17 mouse cellular contexts compared by ENCODE assay signal in the genomic region with DNA sequence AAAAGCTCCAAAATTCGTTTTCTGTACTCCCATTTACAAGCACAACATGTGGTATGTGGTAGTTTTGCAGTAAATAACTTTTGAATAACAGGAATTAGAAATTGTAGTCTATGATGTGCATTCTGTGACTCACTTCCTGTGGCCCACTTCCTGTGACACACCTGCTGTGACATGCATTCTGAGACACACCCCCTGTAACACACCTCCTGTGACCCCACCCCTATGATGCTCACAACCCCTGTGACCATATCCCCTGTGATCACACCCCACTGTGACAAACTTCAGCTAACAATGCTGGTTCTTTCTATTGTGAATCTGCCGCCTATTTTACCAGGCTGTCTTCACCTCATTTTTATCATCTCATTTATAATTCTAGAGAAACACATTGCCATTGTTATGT.
"Had no signal": no experiment of that assay in that cellular context is flagged by ENCODE, and none has a peak within 500 bp of the region (broad histone marks: within the 10 kb centered on the region; RNA-seq: fewer than 3 reads in every experiment).

No protein-coding gene starts in this region.

- H3K9me3 ChIP-seq: liver, embryonic 15.5 days; lung, embryonic 15.5 days; megakaryocyte, embryonic 14.5 days; midbrain, embryonic 13.5 days; midbrain, embryonic 15.5 days; neural tube, embryonic 13.5 days; neural tube, embryonic 15.5 days had no signal

- H3K27me3 ChIP-seq: liver, embryonic 15.5 days; lung, embryonic 15.5 days; megakaryocyte, embryonic 14.5 days; midbrain, embryonic 13.5 days; midbrain, embryonic 15.5 days; neural tube, embryonic 13.5 days; neural tube, embryonic 15.5 days had no signal

- ATAC-seq: liver, postnatal 0 days; lung, postnatal 0 days; midbrain, embryonic 13.5 days; midbrain, embryonic 15.5 days had no signal

- H3K27ac ChIP-seq: liver, embryonic 15.5 days; lung, embryonic 15.5 days; macrophage; midbrain, embryonic 13.5 days; midbrain, embryonic 15.5 days; neural tube, embryonic 13.5 days; neural tube, embryonic 15.5 days had no signal

- H3K4me3 ChIP-seq: liver, embryonic 15.5 days; lung, embryonic 15.5 days; megakaryocyte, embryonic 14.5 days; midbrain, embryonic 13.5 days; midbrain, embryonic 15.5 days; neural tube, embryonic 13.5 days; neural tube, embryonic 15.5 days had no signal

- H3K9ac ChIP-seq: liver, embryonic 15.5 days; liver, postnatal 0 days; lung, embryonic 15.5 days; midbrain, embryonic 13.5 days; midbrain, embryonic 15.5 days; neural tube, embryonic 13.5 days; neural tube, embryonic 15.5 days had no signal

- DNase-seq: liver, postnatal 0 days; lung, adult 2 months; lung, postnatal 14 days; lung, postnatal 36 days; right cerebral cortex, postnatal 14 days; thymus, postnatal 14 days; thymus, postnatal 36 days had no signal

- H3K36me3 ChIP-seq: liver, embryonic 15.5 days; lung, embryonic 15.5 days; midbrain, embryonic 13.5 days; midbrain, embryonic 15.5 days; neural tube, embryonic 13.5 days; neural tube, embryonic 15.5 days had no signal

- H3K4me2 ChIP-seq: liver, embryonic 15.5 days; lung, embryonic 15.5 days; midbrain, embryonic 11.5 days; midbrain, embryonic 13.5 days; midbrain, embryonic 15.5 days; neural tube, embryonic 13.5 days; neural tube, embryonic 15.5 days had no signal

- H3K4me1 ChIP-seq: liver, embryonic 15.5 days; lung, embryonic 15.5 days; megakaryocyte, embryonic 14.5 days; midbrain, embryonic 13.5 days; midbrain, embryonic 15.5 days; neural tube, embryonic 13.5 days; neural tube, embryonic 15.5 days had no signal
